Mouse (Mus musculus) cerebellum, adult 11-12 months (tissue): ENCODE results near the gene Agap3.
A peak's percentile ranks its signal among the peaks of the same experiment; 100 is the strongest.

Experiments used
- DNase-seq: peaks from one replicate; pipeline ENCODE4 v3.0.0; 2022

Agap3 gene

DNA sequence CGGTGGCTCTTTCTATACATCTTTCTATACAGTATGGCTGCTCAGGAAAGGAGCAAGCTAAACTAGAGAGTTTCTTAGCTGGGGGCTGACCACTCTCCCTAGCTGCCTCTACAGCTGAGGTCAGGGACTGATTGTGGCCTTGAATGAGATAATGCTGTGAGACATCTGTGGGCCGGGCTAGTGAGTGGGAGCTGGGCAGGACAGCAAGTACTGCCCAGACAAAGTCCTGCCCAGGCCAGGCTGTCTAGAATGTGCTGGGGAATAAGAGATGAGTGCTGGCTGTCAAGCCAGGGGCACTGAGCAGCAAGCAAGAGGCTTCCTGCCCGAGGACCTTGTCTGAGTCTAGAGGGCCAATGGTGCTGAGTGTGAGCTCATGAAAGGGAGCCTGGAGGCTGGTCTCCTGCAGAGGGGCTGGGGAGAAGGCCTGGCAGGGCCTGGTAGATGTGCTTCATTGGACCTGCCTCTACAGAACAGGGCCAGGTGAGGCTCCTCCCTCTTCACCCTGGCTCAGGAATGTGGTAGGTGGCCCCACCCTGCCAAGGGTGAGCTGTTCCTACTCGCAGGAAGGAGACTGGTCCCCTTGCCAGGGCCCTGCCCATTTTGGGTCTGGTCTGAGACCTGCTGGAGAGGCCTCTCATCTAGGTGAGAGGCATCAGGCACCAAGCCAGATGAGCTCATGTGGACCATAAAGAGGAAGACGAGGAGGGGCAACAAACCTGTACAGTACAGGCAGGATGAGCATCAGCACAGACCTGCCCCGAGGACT lies 23.7 kb downstream of the Agap3 start:
- DNase-seq: peak; percentile 74

- DNase-seq: no peak
Observed at GRCm38 (mm10) chr5:24477909-24478308, 25.9 kb downstream of the Agap3 start.

GRCm38 (mm10) chr5:24481647-24482046 lies 29.7 kb downstream of the Agap3 start:
- peak; percentile 74 for DNase-seq

DNA sequence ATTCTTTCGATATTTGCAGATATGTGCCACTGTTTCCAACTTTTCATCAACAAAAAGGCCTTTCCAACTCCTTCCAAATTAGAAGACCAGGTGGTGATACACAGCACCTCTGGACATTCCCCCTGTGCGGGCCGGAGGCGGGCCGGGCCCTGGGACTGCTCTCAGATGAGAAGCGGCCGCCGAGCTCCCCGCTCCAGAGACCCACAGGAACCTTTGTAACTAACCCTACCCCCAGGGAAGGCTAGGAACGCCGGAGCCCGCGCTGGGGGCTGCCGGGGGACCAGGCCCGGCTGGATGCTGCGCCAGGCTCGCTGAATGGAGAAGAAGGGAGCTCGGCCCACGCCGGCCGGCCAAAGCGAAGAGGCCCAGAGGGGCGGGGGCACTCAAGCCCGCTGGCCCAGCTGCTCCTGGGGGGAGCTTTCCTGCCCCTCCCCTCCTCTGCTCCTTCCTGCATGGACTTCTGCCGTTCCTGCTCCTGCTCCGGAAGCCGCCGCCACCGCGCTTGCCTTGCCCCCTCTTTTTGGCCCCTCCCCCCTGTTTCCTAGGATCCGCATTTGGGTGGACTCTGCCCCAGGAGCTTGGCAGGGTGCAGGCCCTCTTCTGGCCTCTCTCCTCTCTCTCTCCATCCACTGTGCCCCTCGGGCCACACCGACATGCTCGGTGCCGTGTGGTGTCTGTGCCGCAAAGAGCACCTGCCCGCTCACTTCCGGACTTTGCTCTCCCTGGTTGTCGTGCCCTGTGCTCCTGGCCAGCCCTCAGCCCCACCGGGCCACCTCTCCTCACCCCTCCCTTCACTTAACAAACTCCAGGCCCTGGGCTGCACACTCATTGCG lies 30.5 kb downstream of the Agap3 start:
- DNase-seq: no peak

DNA sequence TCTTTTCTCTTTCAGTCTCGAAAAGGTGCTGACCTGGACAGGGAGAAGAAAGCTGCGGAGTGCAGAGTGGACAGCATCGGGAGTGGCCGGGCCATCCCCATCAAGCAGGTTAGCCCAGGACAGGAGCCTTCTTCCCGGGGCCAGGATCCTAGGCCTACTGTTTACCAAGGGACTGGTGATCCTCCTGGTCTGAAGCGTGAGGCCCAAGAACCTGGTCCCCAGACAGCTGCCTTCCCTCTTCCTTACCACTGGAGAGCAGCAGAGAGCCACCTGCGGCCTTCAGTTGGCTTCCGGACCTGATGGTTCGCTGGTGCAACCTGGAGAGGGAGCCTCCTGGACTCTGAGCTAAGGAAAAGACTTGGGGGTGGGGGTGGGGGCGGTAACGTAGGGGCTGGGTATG lies 31.3 kb downstream of the Agap3 start:
- peak; percentile 77 for DNase-seq

DNA sequence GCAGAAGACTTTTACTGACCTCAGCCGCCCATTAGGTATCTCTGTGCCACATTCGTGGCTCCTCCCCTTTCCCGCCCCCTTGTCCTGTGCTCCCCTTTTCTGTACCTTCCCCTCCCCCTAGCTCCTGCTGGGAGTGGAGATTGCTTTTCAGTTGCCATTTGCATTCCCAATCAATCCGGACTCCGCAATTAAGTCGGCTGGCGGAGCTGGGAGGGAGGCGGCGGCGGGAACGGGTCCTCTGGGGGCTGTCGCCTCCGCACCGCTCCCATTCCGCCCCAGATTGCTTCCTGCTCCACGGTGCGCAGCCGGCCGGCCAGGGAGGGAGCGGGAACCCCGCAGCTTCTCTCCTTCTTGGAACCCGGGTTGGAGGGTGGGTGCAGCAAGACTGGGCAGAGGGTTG lies 33.0 kb downstream of the Agap3 start:
- no peak for DNase-seq

DNA sequence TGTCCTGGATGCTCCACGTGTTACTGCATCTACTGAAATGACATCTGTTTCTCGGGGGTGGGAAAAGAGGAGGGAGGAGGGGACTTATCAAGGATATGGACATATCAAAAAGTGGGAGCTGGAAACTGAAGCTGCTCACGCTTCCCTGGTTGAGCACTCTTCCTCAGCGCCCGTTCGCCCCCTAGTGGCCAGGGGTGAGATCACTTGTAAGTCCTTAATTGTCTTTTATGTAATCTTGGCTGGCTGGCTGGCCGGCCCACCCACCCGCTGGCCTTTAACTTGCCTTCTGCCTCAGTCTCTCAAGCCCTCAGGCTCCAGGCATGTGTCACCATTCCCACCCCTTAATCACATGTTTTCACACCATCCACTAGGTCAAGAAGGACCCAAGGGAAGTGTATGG lies 34.1 kb downstream of the Agap3 start:
- peak; percentile 86 for DNase-seq

GRCm38 (mm10) chr5:24486738-24487137 lies 34.8 kb downstream of the Agap3 start:
- DNase-seq: no peak

GRCm38 (mm10) chr5:24490413-24490920 lies 38.5 kb downstream of the Agap3 start:
- no peak for DNase-seq

DNA sequence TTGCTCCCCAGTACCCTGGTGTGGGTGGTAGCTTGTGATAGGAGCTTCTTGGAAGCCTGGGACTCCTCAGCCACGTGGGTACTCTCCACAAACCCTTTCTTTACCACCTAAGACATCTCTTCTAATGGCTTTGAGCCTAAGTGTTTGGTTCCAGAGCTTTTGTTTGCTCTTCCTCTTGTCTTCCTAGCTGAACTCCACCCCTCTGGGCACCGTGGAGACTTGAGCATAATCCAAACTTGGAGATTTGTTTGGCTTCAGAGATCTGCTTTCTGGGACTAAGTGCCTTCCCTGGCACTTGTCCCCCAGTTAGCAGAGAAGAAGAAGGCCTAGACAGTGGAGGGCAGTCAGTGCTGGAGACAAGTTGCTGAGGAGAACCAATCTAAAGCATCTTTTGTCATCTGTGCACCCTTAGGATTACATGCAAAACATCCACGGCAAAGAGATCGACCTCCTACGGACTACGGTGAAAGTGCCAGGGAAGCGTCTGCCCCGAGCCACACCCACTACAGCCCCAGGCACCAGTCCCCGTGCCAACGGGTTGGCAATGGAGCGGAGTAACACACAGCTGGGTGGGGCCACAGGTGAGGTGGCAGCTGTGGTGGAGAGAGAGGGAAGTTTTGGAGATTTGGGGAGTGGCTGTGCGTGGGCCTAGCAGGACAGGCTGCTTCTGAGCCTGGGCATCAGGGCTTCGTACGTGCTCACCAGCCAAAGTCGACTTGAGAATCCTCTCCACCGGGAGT lies 40.7 kb downstream of the Agap3 start:
- DNase-seq: peak; percentile 8

- DNase-seq: no peak
Observed at GRCm38 (mm10) chr5:24495019-24495418, 43.0 kb downstream of the Agap3 start.

DNA sequence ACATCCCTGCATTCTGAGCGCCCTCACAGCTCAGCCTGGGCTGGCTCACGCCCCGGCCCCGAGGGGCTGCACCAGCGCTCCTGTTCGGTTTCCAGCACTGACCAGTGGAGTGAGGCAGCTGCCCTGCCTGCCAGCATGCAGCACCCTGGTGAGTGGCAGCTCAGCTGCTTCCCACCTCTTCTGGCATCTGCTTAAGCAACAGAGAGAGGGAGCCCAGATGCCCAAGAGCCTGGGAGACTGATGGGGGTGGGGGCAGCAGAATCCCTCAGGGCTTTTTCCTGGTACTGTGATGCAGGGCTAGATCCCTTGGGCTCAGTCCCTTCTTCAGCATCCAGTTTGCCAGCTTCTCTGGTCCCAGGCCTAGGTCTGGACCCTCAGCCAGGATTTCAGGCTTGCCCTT lies 44.8 kb downstream of the Agap3 start:
- DNase-seq: peak; percentile 10

DNA sequence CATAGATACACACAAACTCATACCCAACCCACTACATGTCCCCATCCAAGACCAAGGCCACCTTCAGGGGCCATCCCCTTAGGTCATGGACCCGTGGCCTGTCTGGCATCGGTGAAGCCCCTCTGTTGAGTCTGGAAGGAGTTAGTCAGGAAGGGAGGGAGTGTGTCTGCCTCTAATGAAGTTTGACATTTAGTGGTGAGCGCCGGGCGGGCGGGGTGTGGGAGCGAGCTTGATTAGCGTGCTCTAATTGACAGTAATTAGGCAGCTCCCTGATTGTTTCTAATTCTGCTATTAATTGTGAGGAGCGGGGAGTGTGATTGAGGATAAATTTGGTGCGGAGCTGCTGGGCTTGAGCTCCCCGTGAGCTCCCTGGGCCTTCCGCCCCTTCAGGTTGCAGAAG lies 45.5 kb downstream of the Agap3 start:
- no peak for DNase-seq

- DNase-seq: no peak
Observed at GRCm38 (mm10) chr5:24499113-24499512, 47.1 kb downstream of the Agap3 start.

DNA sequence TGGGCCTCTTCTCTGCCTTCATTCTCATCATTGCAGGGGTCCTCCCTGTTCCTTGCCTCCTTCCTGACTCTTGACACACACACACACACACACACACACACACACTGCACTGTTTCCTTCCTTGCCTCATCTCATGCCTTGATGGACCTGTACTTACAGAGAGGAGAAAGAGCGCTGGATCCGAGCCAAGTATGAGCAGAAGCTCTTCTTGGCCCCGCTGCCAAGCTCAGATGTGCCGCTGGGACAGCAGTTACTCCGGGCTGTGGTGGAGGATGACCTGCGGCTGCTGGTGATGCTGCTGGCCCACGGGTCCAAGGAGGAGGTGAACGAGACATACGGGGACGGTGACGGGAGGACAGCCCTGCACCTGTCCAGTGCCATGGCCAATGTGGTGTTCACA lies 48.9 kb downstream of the Agap3 start:
- no peak for DNase-seq

DNA sequence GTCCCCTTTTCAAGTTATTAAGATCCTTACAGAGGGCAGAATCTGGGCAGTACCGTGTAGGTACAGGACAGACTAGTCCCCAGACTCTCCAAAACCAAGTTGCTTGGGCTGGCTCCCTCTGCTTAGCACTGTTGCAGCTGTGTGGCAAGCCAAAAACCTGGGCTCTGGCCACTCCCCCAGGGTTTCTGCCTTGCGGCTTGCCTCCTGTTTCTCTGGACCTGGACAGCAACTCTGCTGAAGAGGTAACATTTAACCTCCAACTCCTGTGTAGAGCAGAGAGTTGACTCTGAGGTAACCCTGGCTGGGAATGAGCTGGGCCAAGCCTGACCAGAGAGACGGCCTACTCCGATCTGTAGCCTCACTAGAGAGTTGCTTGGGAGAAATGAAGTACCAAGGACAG lies 50.8 kb downstream of the Agap3 start:
- DNase-seq: no peak

GRCm38 (mm10) chr5:24505513-24505912 lies 53.5 kb downstream of the Agap3 start:
- no peak for DNase-seq

DNA sequence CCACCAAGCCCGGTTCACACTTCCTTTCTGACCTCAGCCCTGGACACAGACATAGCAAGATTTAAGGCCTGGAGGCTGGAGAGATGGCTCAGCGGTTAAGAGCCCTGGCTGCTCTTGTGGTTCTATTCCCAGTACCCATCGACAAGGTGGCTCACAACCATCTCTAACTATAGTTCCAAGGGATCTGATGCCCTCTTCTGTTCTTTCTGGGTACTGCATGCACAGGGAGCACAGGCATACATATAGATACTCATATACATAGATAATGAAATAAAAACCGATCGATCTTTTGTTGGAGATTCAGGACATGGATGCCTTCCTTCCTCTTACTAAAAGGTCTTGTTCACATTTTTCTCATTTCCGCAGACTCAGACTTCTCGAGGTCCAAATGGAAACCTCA lies 56.4 kb downstream of the Agap3 start:
- no peak for DNase-seq

DNA sequence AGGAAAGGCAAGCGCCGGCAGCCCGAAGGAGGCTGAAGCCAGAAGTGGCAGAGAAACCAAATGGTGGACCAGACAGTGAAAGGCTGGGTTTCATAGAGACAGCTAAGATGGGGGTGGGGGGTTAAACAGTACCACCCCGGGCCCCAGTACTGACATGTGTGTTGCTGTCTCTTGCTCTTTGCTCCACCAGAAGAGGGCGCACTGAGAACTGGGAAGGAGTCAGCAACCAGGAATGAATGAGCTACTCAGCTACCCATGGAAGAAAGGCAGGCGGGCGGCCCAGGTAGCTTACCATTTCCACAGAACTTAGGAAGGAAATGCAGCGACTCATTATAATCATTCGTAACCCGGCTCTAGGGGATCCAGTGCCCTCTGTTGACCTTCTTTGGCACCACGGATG lies 58.7 kb downstream of the Agap3 start:
- no peak for DNase-seq

GRCm38 (mm10) chr5:24512271-24512670 lies 60.3 kb downstream of the Agap3 start:
- no peak for DNase-seq

- DNase-seq: no peak
Observed at GRCm38 (mm10) chr5:24521366-24521765, 69.4 kb downstream of the Agap3 start.

DNA sequence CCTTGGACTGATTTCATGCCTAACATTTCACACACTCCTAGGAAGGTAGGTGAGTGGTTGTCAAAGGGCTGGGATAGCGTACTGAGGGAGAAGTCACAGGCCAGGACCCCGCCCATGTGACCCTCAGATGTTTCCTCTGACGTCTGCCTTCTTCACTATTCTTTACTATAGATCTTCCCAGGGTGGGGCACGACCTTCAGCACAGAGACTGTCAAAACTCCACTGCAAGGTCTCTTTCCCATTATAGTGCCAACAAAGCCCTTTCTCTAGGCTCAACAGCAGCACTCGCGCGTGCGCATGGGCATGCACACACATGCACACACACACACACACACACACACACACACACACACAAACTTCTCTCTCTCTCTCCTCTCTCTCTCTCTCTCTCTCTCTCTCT lies 71.8 kb downstream of the Agap3 start:
- DNase-seq: no peak

DNA sequence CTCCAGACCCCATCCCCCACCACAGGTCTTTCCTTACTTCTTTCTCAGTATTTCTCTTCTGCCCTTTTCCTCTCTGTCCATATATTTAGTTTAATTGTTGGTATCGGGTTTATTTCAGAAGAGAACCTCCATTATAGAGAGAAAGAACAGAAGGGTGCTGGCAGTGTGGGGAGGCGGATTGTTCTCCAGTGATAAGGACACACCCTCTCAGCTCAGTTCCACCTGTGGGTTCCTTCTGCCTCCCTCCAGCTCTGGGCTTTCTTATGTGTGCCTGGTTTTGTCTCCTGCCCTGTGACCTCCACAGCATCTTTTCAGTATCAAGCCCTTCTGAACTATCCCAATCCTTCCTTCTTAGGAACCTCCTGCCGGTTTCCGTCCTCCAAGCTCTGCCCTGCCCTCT lies 72.5 kb downstream of the Agap3 start:
- DNase-seq: no peak
